Mouse (Mus musculus) bone marrow macrophage, adult 2 months (primary cell): ENCODE data around the gene Sorcs1. TPM values are rescaled to one million over a fixed set of nuclear protein-coding genes. Genes with fewer than 3 reads are reported as not detected.

ENCODE experiments used
- H3K27ac ChIP-seq: 2 replicates; pipeline ENCODE4 v1.5.1; 2012; ENCODE audit warnings: low read depth, low read length; ENCODE audit not compliant: insufficient read depth
- H3K4me1 ChIP-seq: 2 replicates; pipeline ENCODE4 v1.6.1; 2012; ENCODE audit warnings: low read length; ENCODE audit not compliant: control insufficient read depth, insufficient read depth
- H3K4me3 ChIP-seq: 2 replicates; pipeline ENCODE4 v1.5.1; 2012; ENCODE audit warnings: mild to moderate bottlenecking, low read length, moderate library complexity; ENCODE audit not compliant: insufficient read depth
- CTCF ChIP-seq: IDR thresholded peaks from 2 replicates; pipeline ENCODE4 v1.5.1; 2012; ENCODE audit warnings: low read depth, mild to moderate bottlenecking, low read length, moderate library complexity
- POLR2A ChIP-seq: IDR thresholded peaks from 2 replicates; pipeline ENCODE4 v1.6.1; 2012; ENCODE audit warnings: mild to moderate bottlenecking, low read depth, low read length, borderline replicate concordance
- polyA plus RNA-seq: library from polyadenylated mRNA; stranded (reverse); fragments of >200 nt; gene quantifications from 2 replicates; pipeline ENCODE4 v1.2.4, GENCODE M21; 2012; ENCODE audit not compliant: missing spikeins, insufficient read depth, insufficient read length

Sorcs1 gene
- polyA plus RNA-seq, 1 experiment = not detected

DNA sequence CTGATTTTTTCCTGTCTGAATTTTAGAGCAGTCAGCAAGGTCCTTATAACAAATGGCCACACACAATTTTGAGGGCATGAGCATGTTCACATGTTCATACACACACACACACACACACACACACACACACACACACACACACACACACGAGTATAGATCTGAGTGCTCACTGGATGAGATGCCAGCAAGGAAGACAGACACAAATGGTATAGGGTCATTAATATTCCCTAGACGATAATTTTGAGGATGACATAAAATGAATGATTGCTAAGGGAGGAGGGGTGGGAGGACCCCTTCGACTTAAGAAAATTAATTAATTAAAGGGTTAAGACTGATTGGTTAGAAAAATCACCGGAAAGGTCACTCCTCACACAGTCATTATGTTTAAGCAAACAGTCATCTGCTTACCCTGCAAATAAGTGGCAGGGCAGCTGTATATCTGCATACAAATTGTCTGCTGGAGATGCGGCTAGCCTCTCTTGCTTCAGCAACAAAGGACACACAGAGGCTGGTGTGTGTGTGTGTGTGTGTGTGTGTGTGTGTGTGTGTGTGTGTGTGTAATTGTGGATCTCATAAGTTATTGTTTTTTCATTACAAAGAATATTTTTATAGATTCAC, 221.1 kb downstream of the Sorcs1 start:
- no peak for TF ChIP-seq POLR2A
- TF ChIP-seq CTCF = no peak
- Histone ChIP-seq H3K27ac (no peak overlapping the region), H3K4me3 (no peak overlapping the region), H3K4me1 (no peaks in the 10 kb centered on the region)

DNA sequence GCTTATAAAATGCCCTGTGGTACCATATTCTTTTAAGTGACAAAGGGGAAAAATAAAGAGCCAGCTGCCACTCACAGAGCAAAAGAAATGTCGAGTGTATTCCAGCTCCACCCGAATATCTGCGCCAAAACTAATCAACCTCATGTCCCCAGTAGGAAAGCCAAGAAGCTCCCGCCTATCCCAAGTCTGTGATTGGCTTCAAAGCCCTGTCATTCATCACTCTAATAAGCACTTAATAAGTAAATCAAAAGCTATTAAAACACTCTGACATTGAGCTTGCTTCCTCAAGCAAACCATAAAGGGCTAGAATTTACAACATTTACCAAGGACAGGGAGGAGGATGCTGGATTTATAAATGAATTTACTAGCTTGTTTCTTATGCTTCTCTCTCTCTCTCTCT, 237.3 kb downstream of the Sorcs1 start:
- TF ChIP-seq CTCF = no peak
- no peak for TF ChIP-seq POLR2A
- H3K27ac ChIP-seq = no peak overlapping the region
- H3K4me3 ChIP-seq = no peak overlapping the region
- H3K4me1 ChIP-seq = no peaks in the 10 kb centered on the region

DNA sequence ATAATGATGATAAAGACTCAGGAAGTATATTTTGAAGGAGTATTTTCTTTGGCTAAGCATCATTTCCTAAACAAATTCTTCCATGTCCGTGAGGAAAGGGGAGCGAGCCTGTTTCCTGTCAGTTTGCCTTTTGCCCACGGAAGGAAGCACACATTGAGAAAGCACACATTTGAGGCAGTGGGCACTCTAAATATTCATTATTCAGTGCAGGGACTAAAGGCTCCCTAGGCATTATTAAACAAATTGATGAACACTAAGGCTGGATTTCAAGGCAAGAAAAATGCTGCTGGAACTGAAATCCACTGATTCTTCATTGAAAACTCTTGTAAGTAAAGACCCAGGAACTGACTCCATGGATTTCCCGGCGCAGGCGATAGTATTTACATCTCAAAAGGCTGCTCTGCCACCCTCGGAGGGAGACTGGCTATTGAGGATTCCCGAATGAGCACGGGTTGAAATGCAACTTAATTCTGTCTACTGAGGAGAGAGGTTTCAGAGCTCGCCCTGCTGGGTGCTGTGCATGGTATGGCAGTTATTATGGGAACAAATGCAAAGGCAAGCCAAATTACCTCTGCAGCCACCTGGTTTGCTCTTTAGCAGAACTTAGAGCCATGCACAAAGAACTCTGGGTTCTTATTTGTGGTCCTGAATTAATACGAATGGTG, 238.1 kb downstream of the Sorcs1 start:
- H3K27ac ChIP-seq = no peak overlapping the region
- no peaks in the 10 kb centered on the region for H3K4me1 ChIP-seq
- TF ChIP-seq CTCF (no peak), POLR2A (no peak)
- H3K4me3 ChIP-seq = no peak overlapping the region

DNA sequence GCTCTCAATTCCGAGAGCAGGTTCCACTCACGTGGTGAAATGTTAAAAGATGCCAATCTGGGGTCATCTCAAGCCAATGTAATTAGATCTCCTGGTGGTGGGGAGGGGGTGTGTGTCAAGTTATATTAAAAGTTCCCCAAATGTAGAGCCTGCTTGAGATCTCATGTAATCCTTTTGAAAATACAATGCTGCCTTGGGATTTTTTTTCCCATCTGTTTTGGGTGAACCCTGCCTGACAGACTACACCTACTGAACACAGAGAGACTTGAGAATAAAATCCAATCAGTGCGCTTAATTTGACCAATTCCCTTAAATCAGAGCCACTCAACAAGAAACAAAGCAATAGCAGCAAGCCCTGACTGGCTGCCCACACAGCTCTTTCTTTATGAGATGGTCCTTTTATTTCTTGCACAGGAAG, 239.0 kb downstream of the Sorcs1 start:
- H3K4me3 ChIP-seq = no peak overlapping the region
- H3K4me1 ChIP-seq = no peaks in the 10 kb centered on the region
- TF ChIP-seq POLR2A (no peak), CTCF (no peak)
- H3K27ac ChIP-seq = no peak overlapping the region

DNA sequence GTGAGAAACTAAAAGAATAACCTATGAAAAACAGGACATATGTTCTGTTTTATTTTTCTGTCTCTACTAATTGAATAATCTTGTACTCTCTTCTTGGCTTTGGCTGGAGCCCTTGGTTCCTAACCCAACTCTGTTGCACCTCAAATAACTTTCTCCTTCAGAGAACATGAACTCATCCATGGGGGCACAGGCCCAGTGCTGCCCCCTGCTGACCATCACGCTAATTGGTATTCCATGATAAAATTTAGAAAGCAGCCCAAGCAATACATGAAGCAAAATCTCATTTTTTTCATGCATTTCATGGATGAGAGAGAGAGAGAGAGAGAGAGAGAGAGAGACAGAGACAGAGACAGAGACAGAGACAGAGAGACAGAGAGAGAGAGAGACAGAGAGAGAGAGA, 255.5 kb downstream of the Sorcs1 start:
- Histone ChIP-seq H3K27ac (no peak overlapping the region), H3K4me1 (no peaks in the 10 kb centered on the region), H3K4me3 (no peak overlapping the region)
- TF ChIP-seq CTCF (no peak), POLR2A (no peak)

DNA sequence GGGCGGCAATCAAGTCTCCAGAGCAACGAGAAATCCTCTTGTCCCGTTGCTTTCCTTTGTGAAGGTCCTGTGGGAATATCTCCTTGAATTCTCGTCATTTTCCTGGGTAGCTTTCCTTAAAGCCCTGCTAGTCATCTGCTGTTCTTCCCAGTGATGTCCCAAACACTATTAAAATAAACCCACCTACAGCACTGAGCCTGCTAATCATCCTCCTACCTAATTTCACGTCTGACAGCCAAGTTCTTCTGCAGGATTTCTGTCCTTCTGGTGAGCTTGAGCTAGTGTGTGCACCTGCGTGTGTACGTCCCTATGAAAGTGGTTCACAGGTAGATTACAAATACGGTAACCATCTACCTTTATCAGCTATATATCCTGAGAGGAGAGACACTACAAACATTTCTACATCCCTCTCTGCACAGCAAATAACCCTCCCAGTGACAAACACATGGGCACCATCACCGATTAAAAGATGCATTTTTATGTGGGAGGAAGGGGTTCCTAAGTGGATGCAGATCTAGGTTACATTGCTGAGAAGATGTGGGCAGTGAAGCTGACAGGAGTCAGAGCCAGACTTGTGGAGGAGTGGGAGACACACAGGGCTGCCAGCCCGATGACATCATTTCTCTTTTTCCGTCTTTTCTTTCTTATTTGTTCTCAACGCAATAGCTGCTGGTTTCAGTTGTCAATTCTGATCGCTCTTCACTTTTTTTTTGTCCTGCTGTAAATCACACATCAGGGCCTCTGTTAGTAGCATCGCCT, 259.3 kb downstream of the Sorcs1 start:
- H3K4me1 ChIP-seq = no peaks in the 10 kb centered on the region
- no peak overlapping the region for H3K27ac ChIP-seq
- TF ChIP-seq CTCF = no peak
- no peak for TF ChIP-seq POLR2A
- no peak overlapping the region for H3K4me3 ChIP-seq

DNA sequence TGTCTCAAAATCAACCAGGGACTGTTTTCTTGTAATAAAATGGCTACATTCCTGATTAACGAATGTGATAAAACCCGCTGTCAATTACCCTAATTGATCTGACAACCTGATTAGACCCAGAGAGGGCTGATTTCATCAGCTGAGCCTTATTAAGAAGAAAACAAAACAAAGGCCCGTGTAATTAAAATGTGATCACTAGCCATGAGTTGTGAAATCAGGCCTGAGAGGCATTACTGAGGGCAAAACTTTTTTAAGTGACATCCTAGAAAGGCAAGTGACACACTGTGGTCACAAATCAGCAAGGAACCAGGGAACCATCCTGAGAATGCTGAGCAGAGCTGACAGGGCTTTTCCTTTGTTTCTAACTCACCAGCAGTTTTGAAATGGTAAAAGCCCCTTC, 267.9 kb downstream of the Sorcs1 start:
- Histone ChIP-seq H3K4me3 (no peak overlapping the region), H3K27ac (no peak overlapping the region), H3K4me1 (no peaks in the 10 kb centered on the region)
- no peak for TF ChIP-seq POLR2A
- TF ChIP-seq CTCF = no peak

DNA sequence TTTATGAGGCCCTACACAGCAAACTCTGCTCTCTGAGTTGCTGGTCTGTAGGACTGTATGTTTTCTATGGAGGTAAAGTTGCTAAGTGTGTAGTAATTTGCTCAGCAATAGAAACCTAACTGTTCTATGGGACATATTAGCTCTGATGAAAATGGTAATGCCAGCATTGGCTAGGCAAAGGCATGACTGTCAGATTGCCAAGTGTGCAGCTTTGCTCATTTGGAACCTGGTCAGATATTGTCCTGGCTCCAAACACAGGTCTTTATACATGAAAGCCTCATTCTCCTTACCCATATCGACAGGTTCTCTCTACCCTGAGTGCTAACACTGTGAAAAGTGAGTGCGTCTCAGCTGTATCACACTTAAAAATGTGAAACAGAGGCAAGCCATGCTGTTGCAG, 280.1 kb downstream of the Sorcs1 start:
- no peak overlapping the region for H3K27ac ChIP-seq
- H3K4me3 ChIP-seq = no peak overlapping the region
- no peaks in the 10 kb centered on the region for H3K4me1 ChIP-seq
- TF ChIP-seq POLR2A = no peak
- TF ChIP-seq CTCF = no peak

DNA sequence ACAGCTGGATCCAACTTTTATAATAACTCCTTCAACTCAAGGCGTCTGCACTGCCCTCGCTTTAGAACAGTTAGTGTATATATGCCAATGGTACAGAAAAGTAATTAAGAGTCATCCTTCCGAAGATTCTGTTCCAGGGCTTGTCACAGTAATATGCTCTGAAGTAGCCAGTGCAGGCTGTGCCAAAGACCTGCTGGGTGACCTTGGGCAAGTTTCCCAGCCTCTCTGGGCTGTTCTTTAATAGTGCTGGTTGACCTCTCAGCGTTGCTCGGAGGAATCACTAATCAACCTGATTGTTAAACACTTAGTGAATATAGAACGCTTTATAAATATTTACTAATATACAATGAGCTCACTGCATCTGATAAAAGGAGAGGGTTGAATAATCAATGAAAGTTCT, 282.7 kb downstream of the Sorcs1 start:
- H3K4me1 ChIP-seq = no peaks in the 10 kb centered on the region
- H3K4me3 ChIP-seq = no peak overlapping the region
- TF ChIP-seq CTCF (no peak), POLR2A (no peak)
- no peak overlapping the region for H3K27ac ChIP-seq

DNA sequence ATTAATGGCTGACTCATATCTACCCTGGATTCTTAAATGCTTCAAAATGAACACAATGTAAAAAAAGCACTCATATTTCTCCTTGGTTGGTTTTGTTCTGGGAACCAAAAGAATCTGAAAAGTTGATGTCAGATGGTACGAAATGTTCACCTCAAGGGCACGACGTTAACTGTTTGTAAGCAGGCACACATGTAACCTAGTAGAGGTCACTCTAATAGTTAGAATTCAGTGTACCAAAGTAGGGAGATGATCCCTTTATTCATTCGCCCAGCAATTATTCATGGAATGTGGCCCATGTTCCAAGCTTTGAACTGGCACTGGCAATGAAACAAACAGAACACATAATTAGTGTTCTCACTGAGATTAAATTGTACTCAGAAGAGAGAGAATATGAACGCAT, 284.3 kb downstream of the Sorcs1 start:
- H3K27ac ChIP-seq = no peak overlapping the region
- H3K4me1 ChIP-seq = no peaks in the 10 kb centered on the region
- H3K4me3 ChIP-seq = no peak overlapping the region
- no peak for TF ChIP-seq POLR2A
- TF ChIP-seq CTCF = no peak
